Mouse (Mus musculus) 416B (cell line): ENCODE data around the gene Synpo2.

ENCODE experiments used
- DNase-seq: peaks from one replicate; pipeline ENCODE4 v3.0.0; 2011; ENCODE audit warnings: low read depth

Synpo2 gene

GRCm38 (mm10) chr3:123092913-123093639, 142.9 kb downstream of the Synpo2 start:
- no peak for DNase-seq

GRCm38 (mm10) chr3:123092442-123092841, 143.5 kb downstream of the Synpo2 start:
- DNase-seq = no peak

- no peak for DNase-seq
Observed at GRCm38 (mm10) chr3:123089297-123090020, 146.5 kb downstream of the Synpo2 start.

GRCm38 (mm10) chr3:123088284-123088683, 147.7 kb downstream of the Synpo2 start:
- no peak for DNase-seq

- DNase-seq = no peak
Observed at GRCm38 (mm10) chr3:123085871-123086501, 150.0 kb downstream of the Synpo2 start.

- DNase-seq = no peak
Observed at GRCm38 (mm10) chr3:123081665-123082064, 154.3 kb downstream of the Synpo2 start.

- DNase-seq = no peak
Observed at GRCm38 (mm10) chr3:123080943-123081342, 155.0 kb downstream of the Synpo2 start.

GRCm38 (mm10) chr3:123080017-123080725, 155.8 kb downstream of the Synpo2 start:
- no peak for DNase-seq

- DNase-seq = no peak
Observed at GRCm38 (mm10) chr3:123075759-123076158, 160.2 kb downstream of the Synpo2 start.

- DNase-seq = no peak
Observed at GRCm38 (mm10) chr3:123075034-123075433, 160.9 kb downstream of the Synpo2 start.

GRCm38 (mm10) chr3:123073351-123073750, 162.6 kb downstream of the Synpo2 start:
- no peak for DNase-seq

- no peak for DNase-seq
Observed at GRCm38 (mm10) chr3:123072472-123072871, 163.5 kb downstream of the Synpo2 start.

GRCm38 (mm10) chr3:123070996-123071395, 165.0 kb downstream of the Synpo2 start:
- DNase-seq = no peak

GRCm38 (mm10) chr3:123066836-123067235, 169.1 kb downstream of the Synpo2 start:
- no peak for DNase-seq

- peak; percentile 13 for DNase-seq
Observed at GRCm38 (mm10) chr3:123065466-123065865, 170.5 kb downstream of the Synpo2 start.

GRCm38 (mm10) chr3:123064186-123064585, 171.8 kb downstream of the Synpo2 start:
- DNase-seq = no peak

GRCm38 (mm10) chr3:123061931-123062330, 174.0 kb downstream of the Synpo2 start:
- no peak for DNase-seq

GRCm38 (mm10) chr3:123058832-123059231, 177.1 kb downstream of the Synpo2 start:
- DNase-seq = no peak

GRCm38 (mm10) chr3:123054178-123054577, 181.8 kb downstream of the Synpo2 start:
- no peak for DNase-seq

GRCm38 (mm10) chr3:123053192-123053938, 182.6 kb downstream of the Synpo2 start:
- peak; percentile 56 for DNase-seq

- no peak for DNase-seq
Observed at GRCm38 (mm10) chr3:123042308-123042707, 193.6 kb downstream of the Synpo2 start.

GRCm38 (mm10) chr3:123034752-123035151, 201.2 kb downstream of the Synpo2 start, which contains the start of gene Myoz2:
Gene Myoz2 (minus strand): TSS chr3:123035015.
- DNase-seq = no peak
